Mouse (Mus musculus) forebrain, embryonic 11.5 days (tissue): ENCODE results near the gene Gpr107. TPM values are rescaled to one million over a fixed set of nuclear protein-coding genes. Genes with fewer than 3 reads are reported as not detected.

Source experiments
- ATAC-seq: fragments of 200-750 bp; cut with Nextera tagmentation; replicated peaks from 2 replicates; pipeline ENCODE4 v1.8.0; 2017; ENCODE audit warnings: moderate TSS enrichment; ENCODE audit not compliant: low FRiP score
- DNase-seq: peaks from one replicate; pipeline ENCODE4 v3.0.0-alpha.2; 2017; ENCODE audit warnings: low spot score
- H3K27ac ChIP-seq: fragments of 300-500 bp; sonication (generic); 2 replicates; pipeline ENCODE4 v1.5.1; 2014; ENCODE audit warnings: low read depth, low read length
- H3K27me3 ChIP-seq: fragments of 300-500 bp; sonication (generic); 2 replicates; pipeline ENCODE4 v1.6.1; 2014; ENCODE audit warnings: mild to moderate bottlenecking, low read length, mixed read lengths; ENCODE audit not compliant: control insufficient read depth, insufficient read depth
- H3K36me3 ChIP-seq: fragments of 300-500 bp; sonication (generic); 2 replicates; pipeline ENCODE4 v1.6.1; 2014; ENCODE audit warnings: mild to moderate bottlenecking, low read length, moderate library complexity, mixed read lengths; ENCODE audit not compliant: control insufficient read depth, insufficient read depth
- H3K4me1 ChIP-seq: fragments of 300-500 bp; sonication (generic); replicated peaks from 2 replicates; pipeline ENCODE4 v1.6.1; 2014; ENCODE audit warnings: low read length, mixed read lengths; ENCODE audit not compliant: control insufficient read depth, insufficient read depth
- H3K4me2 ChIP-seq: fragments of 300-500 bp; sonication (generic); 2 replicates; pipeline ENCODE4 v1.6.1; 2014; ENCODE audit warnings: low read depth, mild to moderate bottlenecking, low read length, moderate library complexity, mixed read lengths; ENCODE audit not compliant: severe bottlenecking
- H3K4me3 ChIP-seq: fragments of 300-500 bp; sonication (generic); 2 replicates; pipeline ENCODE4 v1.5.1; 2014; ENCODE audit warnings: low read depth, low read length
- H3K9ac ChIP-seq: fragments of 300-500 bp; sonication (generic); 2 replicates; pipeline ENCODE4 v1.6.1; 2014; ENCODE audit warnings: low read length
- H3K9me3 ChIP-seq: fragments of 300-500 bp; sonication (generic); 2 replicates; pipeline ENCODE4 v1.6.1; 2016; ENCODE audit warnings: low read length, mixed read lengths; ENCODE audit not compliant: control insufficient read depth
- WGBS: fragments of 180-500 bp; shearing (Covaris S2); extraction: QIAGEN DNeasy Blood & Tissue Kit; methylation state at CpG from one replicate; pipeline ENCODE4 v1.1.7; 2014; 5-methylcytosine and 5-hydroxymethylcytosine counted together
- polyA plus RNA-seq: library from polyadenylated mRNA; unstranded; fragments of >200 nt; fragmentation: Nextera tagmentation; extraction: Ambion mirVana; gene quantifications from 2 replicates; pipeline ENCODE4 v1.2.1, GENCODE M21; 2014

Gpr107 gene
- polyA plus RNA-seq, 1 experiment from 2014 or later, result 30.7 TPM

GRCm38 (mm10) chr2:31114205-31114604 is 37.9 kb upstream of the Gpr107 start:
- Histone ChIP-seq H3K27ac (no peak overlapping the region), H3K9ac (no peak overlapping the region), H3K36me3 (no peaks in the 10 kb centered on the region), H3K9me3 (no peaks in the 10 kb centered on the region), H3K27me3 (no peaks in the 10 kb centered on the region), H3K4me1 (no peaks in the 10 kb centered on the region), H3K4me2 (no peak overlapping the region), H3K4me3 (no peak overlapping the region)
- DNase-seq, result no peak
- 92% methylated on average over 2 of the region's 2 CpGs for WGBS
- no peak for ATAC-seq

- DNase-seq, result no peak
- Histone ChIP-seq H3K27me3 (no peaks in the 10 kb centered on the region), H3K9ac (no peak overlapping the region), H3K9me3 (no peaks in the 10 kb centered on the region), H3K4me2 (no peak overlapping the region), H3K27ac (no peak overlapping the region), H3K36me3 (no peaks in the 10 kb centered on the region), H3K4me1 (no peaks in the 10 kb centered on the region), H3K4me3 (no peak overlapping the region)
- 82% methylated on average over 10 of the region's 10 CpGs for WGBS
- ATAC-seq, result no peak
Measured at GRCm38 (mm10) chr2:31115091-31115942, 36.8 kb upstream of the Gpr107 start.

GRCm38 (mm10) chr2:31115943-31116731 is 36.0 kb upstream of the Gpr107 start:
- no peak overlapping the region for H3K27ac ChIP-seq
- H3K27me3 ChIP-seq, result no peaks in the 10 kb centered on the region
- ATAC-seq (no peak), DNase-seq (no peak)
- no peaks in the 10 kb centered on the region for H3K9me3 ChIP-seq
- H3K4me1 ChIP-seq, result no peaks in the 10 kb centered on the region
- no peaks in the 10 kb centered on the region for H3K36me3 ChIP-seq
- H3K4me3 ChIP-seq, result no peak overlapping the region
- no peak overlapping the region for H3K4me2 ChIP-seq
- WGBS, result 74% methylated on average over 10 of the region's 10 CpGs
- no peak overlapping the region for H3K9ac ChIP-seq

- Histone ChIP-seq H3K4me1 (no peaks in the 10 kb centered on the region), H3K27me3 (no peaks in the 10 kb centered on the region), H3K4me3 (no peak overlapping the region), H3K9ac (no peak overlapping the region), H3K27ac (no peak overlapping the region), H3K9me3 (no peaks in the 10 kb centered on the region), H3K36me3 (no peaks in the 10 kb centered on the region), H3K4me2 (no peak overlapping the region)
- no peak for ATAC-seq
- DNase-seq, result no peak
- WGBS, result 91% methylated on average over 3 of the region's 3 CpGs
Measured at GRCm38 (mm10) chr2:31118211-31118610, 33.9 kb upstream of the Gpr107 start.

- WGBS, result 87% methylated on average over 10 of the region's 10 CpGs
- Histone ChIP-seq H3K4me3 (no peak overlapping the region), H3K36me3 (no peaks in the 10 kb centered on the region), H3K4me1 (no peaks in the 10 kb centered on the region), H3K27ac (no peak overlapping the region), H3K9me3 (no peaks in the 10 kb centered on the region), H3K4me2 (no peak overlapping the region), H3K27me3 (no peaks in the 10 kb centered on the region), H3K9ac (no peak overlapping the region)
- ATAC-seq, result no peak
- no peak for DNase-seq
Measured at GRCm38 (mm10) chr2:31118639-31119380, 33.3 kb upstream of the Gpr107 start.

- Histone ChIP-seq H3K4me3 (no peak overlapping the region), H3K4me2 (no peak overlapping the region), H3K27ac (no peak overlapping the region), H3K36me3 (no peaks in the 10 kb centered on the region), H3K9ac (no peak overlapping the region), H3K4me1 (no peaks in the 10 kb centered on the region), H3K9me3 (no peaks in the 10 kb centered on the region), H3K27me3 (no peaks in the 10 kb centered on the region)
- WGBS, result 71% methylated on average over 13 of the region's 13 CpGs
- ATAC-seq (no peak), DNase-seq (no peak)
Measured at GRCm38 (mm10) chr2:31119795-31120194, 32.3 kb upstream of the Gpr107 start.

- Histone ChIP-seq H3K36me3 (no peaks in the 10 kb centered on the region), H3K4me1 (no peaks in the 10 kb centered on the region), H3K4me3 (no peak overlapping the region), H3K9ac (no peak overlapping the region), H3K4me2 (no peak overlapping the region), H3K27ac (no peak overlapping the region), H3K9me3 (no peaks in the 10 kb centered on the region), H3K27me3 (no peaks in the 10 kb centered on the region)
- no peak for ATAC-seq
- DNase-seq, result no peak
- WGBS, result 81% methylated on average over 7 of the region's 7 CpGs
Measured at GRCm38 (mm10) chr2:31121131-31121693, 30.9 kb upstream of the Gpr107 start.

GRCm38 (mm10) chr2:31122806-31123205 is 29.3 kb upstream of the Gpr107 start:
- no peak overlapping the region for H3K4me3 ChIP-seq
- no peak for ATAC-seq

More at GRCm38 (mm10) chr2:31122806-31123205, 29.3 kb upstream of the Gpr107 start:
- H3K9ac ChIP-seq, result no peak overlapping the region
- DNase-seq, result no peak
- H3K27me3 ChIP-seq, result no peaks in the 10 kb centered on the region
- no peak overlapping the region for H3K27ac ChIP-seq
- H3K4me2 ChIP-seq, result no peak overlapping the region
- H3K4me1 ChIP-seq, result no peaks in the 10 kb centered on the region
- H3K36me3 ChIP-seq, result no peaks in the 10 kb centered on the region
- no peaks in the 10 kb centered on the region for H3K9me3 ChIP-seq
- WGBS, result 92% methylated on average over 5 of the region's 5 CpGs
